Mouse (Mus musculus): Measurements from ENCODE around the gene Wnk2.

GRCm38 (mm10) chr13:49047393-49047792 lies 100.4 kb downstream of the Wnk2 start:
- no peak for TF ChIP-seq MYOD1 (IDR thresholded peaks at IDR 0.05; ENCODE audit: control insufficient read depth in 1 of 3, insufficient read length in 2 of 3, low read depth in 2 of 3)
- TF ChIP-seq MAX (IDR thresholded peaks at IDR 0.05; ENCODE audit: low read depth) = no peak
- TF ChIP-seq TCF12 (IDR thresholded peaks at IDR 0.05; ENCODE audit: insufficient read depth, poor library complexity, severe bottlenecking) = no peak
- TF ChIP-seq POLR2A (IDR thresholded peaks at IDR 0.05; ENCODE audit: insufficient read length, low read depth) = no peak
- no peak for TF ChIP-seq POLR2AphosphoS2 (IDR thresholded peaks at IDR 0.05; ENCODE audit: insufficient read length, low read depth)
